Mouse (Mus musculus): ENCODE data around the gene Lhfpl2.
"Not testable (repeated sequence)": the region's sequence is repeated elsewhere in the genome, so short reads cannot be mapped to it uniquely, and the experiment has no call there.

Lhfpl2 gene

GRCm38 (mm10) chr13:94057563-94058560, at the start of gene Lhfpl2:
TSS of gene Lhfpl2 (plus strand) at chr13:94057796.
- DNase-seq (ENCODE audit: low read depth): no peak

- no peak for DNase-seq (ENCODE audit: low read depth)
Measured at GRCm38 (mm10) chr13:94011996-94012575, 45.5 kb upstream of the Lhfpl2 start.

GRCm38 (mm10) chr13:94013986-94014385, 43.6 kb upstream of the Lhfpl2 start:
- no peak for DNase-seq (ENCODE audit: low read depth)

GRCm38 (mm10) chr13:94024575-94024974, 33.0 kb upstream of the Lhfpl2 start:
- DNase-seq (ENCODE audit: low read depth): not testable (repeated sequence)

GRCm38 (mm10) chr13:94029147-94029546, 28.4 kb upstream of the Lhfpl2 start:
- no peak for DNase-seq (ENCODE audit: low read depth)

- no peak for DNase-seq (ENCODE audit: low read depth)
Measured at GRCm38 (mm10) chr13:94030551-94030950, 27.0 kb upstream of the Lhfpl2 start.

- no peak for DNase-seq (ENCODE audit: low read depth)
Measured at GRCm38 (mm10) chr13:94037313-94038051, 20.1 kb upstream of the Lhfpl2 start.

GRCm38 (mm10) chr13:94038052-94038340, 19.6 kb upstream of the Lhfpl2 start:
- no peak for DNase-seq (ENCODE audit: low read depth)

- peak; percentile 57 for DNase-seq (ENCODE audit: low read depth)
Measured at GRCm38 (mm10) chr13:94050036-94050435, 7.6 kb upstream of the Lhfpl2 start.

- DNase-seq (ENCODE audit: low read depth): no peak
Measured at GRCm38 (mm10) chr13:94050782-94051181, 6.8 kb upstream of the Lhfpl2 start.

- DNase-seq (ENCODE audit: low read depth): no peak
Measured at GRCm38 (mm10) chr13:94057036-94057562, 497 bp upstream of the Lhfpl2 start.

GRCm38 (mm10) chr13:94058642-94059222, 1.1 kb downstream of the Lhfpl2 start:
- DNase-seq (ENCODE audit: low read depth): peak; percentile 31

- no peak for DNase-seq (ENCODE audit: low read depth)
Measured at GRCm38 (mm10) chr13:94059373-94059772, 1.8 kb downstream of the Lhfpl2 start.

- DNase-seq (ENCODE audit: low read depth): peak; percentile 66
Measured at GRCm38 (mm10) chr13:94059778-94060177, 2.2 kb downstream of the Lhfpl2 start.

- no peak for DNase-seq (ENCODE audit: low read depth)
Measured at GRCm38 (mm10) chr13:94060461-94060860, 2.9 kb downstream of the Lhfpl2 start.

GRCm38 (mm10) chr13:94061256-94061877, 3.8 kb downstream of the Lhfpl2 start:
- DNase-seq (ENCODE audit: low read depth): no peak

- peak; percentile 85 for DNase-seq (ENCODE audit: low read depth)
Measured at GRCm38 (mm10) chr13:94062349-94063111, 4.9 kb downstream of the Lhfpl2 start.

- DNase-seq (ENCODE audit: low read depth): peak; percentile 76
Measured at GRCm38 (mm10) chr13:94063156-94063555, 5.6 kb downstream of the Lhfpl2 start.

- DNase-seq (ENCODE audit: low read depth): no peak
Measured at GRCm38 (mm10) chr13:94064571-94064970, 7.0 kb downstream of the Lhfpl2 start.

- no peak for DNase-seq (ENCODE audit: low read depth)
Measured at GRCm38 (mm10) chr13:94065276-94066050, 7.9 kb downstream of the Lhfpl2 start.

Data from 416B (cell line).